Mouse (Mus musculus) mesoderm, embryonic 11.5 days (tissue): ENCODE data around the gene Sema4a.

ENCODE experiments used
- DNase-seq: peaks from one replicate; pipeline ENCODE4 v3.0.0-alpha.2; 2012; ENCODE audit warnings: low read depth, low spot score

Sema4a gene

DNA sequence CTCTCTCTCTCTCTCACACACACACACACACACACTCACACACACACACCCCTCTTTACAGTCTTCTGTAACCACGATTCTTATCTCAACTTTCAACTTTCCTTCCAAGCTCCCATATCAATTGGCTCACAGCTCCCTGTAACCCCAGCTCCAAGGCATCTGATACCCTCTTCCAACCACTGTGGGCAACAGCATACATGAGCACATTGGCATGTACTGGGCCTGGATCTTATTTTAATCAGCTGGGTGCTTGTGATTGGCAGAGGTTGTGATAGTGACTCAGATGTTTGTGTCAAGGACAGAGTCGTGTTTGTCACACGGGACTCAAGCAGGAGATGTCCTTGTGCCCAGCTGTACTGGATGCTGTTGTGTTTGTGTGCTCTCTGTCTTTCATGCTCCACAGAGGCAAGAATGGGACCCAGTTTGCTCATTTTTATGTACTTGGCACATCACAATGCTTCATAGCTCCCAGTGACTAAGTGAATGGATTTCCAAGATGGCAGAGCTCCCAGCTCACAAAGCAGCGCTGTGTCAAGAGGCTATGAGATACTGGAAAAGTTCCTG is 33.6 kb downstream of the Sema4a start:
- DNase-seq = no peak

GRCm38 (mm10) chr3:88425708-88426420 is 35.1 kb downstream of the Sema4a start:
- DNase-seq = no peak

DNA sequence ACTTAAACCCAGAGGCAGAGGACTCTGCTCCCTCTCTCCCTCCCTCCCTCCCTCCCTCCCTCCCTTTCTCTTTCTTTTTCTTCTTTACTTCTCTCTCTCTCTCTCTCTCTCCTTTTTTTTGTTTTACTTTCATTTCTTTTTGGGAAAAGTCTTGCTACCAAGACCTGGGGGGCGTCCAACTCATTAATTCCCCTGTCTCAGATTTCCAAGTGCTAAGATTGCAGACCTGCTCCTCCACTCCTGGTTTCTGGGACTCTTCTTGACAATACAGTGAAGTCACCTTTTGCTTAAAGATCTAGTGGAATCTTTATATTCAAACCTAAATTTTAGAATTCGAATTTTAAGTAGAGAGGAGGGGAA is 35.7 kb downstream of the Sema4a start:
- DNase-seq = no peak

DNA sequence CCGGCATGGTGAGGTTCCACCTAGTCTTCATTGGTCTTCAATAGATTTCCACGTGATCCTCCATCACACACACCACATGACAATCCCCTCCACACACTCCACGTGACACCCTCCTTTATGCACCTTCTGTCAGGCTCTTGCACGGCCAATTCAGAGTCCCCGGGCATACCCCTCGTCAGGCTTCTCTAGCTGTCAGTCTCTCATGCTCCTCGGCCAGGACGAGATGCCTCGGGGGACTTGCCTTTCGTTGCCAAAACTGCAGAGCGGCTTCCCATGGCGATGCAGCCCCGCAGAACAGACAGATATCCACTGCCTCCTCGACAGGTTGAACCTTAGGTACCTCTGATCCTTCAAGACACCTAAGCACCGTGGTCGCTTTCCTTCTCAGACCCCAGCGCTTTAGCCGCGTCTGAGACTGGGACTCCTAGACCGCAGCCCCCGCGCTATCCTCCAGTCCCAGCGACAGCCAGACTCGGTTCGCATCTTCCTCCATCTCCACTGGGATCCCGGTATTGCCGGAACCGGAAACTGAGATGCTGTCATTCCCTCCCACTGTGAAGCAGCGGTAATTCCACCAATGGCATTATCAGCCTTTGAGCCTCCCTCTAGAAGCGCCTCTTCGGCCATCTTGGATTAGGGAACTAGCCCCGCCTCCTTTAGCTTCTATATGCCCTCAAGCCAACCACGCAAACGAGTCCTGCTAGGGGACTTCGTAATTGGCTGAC is 36.2 kb downstream of the Sema4a start, which contains the start of gene Slc25a44:
Slc25a44 (minus strand) TSS at position 535 of the 725 bp plus-strand sequence.
- peak; percentile 98 for DNase-seq

DNA sequence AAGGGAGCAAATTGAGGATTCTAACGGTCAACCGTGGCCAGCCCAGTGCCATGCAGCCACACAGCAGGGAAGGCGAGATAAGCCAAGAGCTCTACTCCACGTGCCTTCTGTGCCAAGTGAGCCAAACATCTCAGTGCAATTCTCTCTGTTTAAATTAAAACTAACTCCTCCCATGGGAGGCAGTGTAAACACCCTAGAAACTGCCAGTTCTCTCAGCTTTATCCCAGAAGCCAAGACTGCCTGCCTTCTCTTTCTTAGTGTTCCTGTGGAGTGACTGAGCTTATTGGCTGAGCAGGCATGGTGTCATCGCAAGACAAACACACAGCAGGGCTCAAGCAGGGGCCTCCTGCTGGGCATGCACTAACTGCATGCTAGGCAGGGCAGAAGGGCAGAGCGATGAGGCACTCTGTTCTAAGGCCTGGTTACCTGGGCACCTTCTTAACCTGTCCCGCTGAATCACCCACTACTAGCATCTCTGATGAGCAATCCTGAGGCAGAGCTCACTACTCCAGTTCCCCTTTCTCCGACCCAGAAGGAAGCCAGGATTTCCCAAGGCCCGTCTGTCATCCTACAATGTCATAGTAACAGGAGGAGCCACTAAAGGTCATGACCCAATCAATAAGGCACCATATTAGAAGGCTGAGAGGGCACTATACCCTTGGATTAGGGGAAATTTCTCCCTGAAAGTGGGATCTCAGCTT is 38.8 kb downstream of the Sema4a start:
- no peak for DNase-seq

DNA sequence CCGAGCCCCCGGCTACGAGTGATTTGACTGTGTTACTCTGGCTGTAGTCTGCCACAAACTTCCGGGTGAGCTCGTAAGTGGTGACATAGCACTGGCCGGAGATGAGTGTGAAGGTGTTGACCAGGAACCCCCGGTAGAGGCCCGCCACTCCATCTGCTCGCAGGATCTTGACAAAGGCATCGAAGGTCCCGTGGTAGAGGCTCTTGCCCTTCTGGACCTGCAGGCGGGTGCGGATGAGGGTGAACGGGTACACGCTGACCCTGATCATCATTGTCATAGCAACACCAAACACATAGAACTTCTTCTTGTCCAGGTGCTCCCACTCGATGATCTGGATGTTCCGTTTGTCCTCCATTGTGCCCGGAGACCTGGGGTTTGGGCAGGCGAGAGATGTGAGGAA is 40.2 kb downstream of the Sema4a start:
- DNase-seq = no peak

- no peak for DNase-seq
These were observed 43.0 kb downstream of the Sema4a start for GRCm38 (mm10) chr3:88418016-88418415.

- no peak for DNase-seq
These were observed 45.3 kb downstream of the Sema4a start for GRCm38 (mm10) chr3:88415668-88416067.

DNA sequence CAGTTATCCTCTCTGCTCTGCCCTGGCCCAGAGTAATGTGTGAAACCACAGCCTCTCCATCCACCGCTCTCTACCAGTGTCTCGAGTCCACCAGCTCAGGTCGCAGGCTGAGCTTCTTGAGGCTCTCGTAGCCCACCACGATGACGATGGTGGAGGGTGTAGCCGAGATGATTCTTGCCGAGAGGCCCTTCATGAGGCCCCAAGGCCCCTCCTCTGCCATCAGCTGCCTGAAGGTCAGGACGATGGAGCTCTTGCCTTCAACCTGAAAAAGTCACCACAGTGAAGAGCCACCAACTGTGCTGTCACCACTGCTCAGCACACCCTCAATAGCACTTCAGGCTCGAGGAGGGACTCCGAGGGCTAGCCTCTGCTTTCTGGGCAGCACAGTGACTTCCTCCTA is 48.3 kb downstream of the Sema4a start:
- no peak for DNase-seq

DNA sequence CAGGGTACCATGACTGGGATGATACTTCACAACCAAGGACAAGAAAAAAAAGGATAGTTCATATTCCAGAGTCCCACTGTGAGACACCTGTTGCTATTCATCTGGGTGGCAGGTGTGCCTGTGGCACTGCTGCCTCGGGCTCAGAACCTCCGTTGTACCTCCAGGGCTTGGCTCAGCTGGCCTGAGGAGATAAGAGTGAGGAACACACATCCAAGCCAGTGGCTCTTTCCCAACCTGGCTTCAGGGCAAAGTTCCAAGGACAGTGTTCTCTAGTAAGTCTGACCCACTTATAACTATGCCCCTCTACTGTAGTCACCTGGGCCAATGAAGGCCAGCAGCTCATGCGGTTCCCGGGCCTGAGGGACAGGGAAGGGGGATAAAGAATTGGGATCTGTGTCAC is 49.3 kb downstream of the Sema4a start:
- no peak for DNase-seq

DNA sequence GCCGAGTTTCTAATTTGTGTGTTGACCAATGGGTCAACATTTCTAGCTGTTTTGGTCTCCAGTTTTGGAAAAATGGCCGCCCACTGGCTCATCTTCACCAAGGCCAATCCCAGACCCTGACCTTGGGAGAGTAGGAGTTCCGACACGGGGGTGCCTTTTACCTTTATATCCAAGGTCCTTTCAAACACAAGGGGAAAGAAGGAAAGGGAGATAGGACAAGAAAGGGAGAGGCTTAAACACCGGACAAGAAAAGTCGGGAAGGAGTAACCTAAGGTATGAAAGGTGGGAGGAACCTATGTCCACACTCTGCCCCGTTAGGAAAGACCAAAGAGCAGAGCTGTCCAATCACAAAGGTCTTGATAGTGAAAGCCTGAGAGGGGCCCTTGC is 50.3 kb downstream of the Sema4a start:
- DNase-seq = no peak

GRCm38 (mm10) chr3:88409741-88410644 is 51.0 kb downstream of the Sema4a start, which contains the start of gene Pmf1:
Pmf1 (minus strand) TSS chr3:88410331.
- DNase-seq = peak; percentile 94

- no peak for DNase-seq
These were observed 52.0 kb downstream of the Sema4a start for GRCm38 (mm10) chr3:88408953-88409352.

DNA sequence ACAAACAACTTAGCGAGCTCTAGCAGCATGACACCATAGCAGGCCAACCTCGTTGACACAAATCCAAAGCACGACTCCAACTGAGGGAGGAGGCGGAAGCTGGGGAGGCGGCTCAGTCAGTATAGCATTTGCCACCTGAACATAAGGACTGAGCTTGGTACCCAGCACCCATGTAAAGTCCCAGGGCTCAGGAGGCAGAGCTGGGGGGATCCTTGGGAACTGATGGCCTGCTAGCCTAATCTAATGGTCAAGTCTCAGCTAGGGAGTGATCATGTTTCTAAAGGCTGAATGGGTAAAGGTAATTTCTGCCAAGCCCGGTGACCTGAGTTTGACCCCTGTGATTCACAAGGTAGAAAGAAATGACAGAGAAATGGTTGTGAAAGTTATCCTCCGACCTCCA is 53.5 kb downstream of the Sema4a start:
- DNase-seq = no peak

DNA sequence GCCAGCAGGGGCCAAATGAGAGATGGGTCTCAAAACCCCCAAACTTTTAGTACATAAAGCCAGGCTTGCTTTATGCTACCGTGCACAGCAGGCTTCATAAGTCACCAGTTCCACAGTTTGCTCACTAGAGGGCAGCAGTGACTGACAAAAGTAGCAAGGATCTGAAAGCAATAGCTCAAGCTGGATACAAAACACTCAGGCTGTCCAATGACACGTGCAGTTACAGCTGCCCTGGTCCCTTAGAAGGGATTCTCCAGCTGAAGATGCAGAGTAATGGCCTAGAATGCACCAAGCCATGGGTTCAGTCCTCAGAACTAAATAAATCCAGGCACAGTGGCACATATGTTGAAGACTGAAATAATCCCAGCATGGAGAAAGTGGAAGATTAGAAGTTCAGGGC is 53.9 kb downstream of the Sema4a start:
- DNase-seq = peak; percentile 92

DNA sequence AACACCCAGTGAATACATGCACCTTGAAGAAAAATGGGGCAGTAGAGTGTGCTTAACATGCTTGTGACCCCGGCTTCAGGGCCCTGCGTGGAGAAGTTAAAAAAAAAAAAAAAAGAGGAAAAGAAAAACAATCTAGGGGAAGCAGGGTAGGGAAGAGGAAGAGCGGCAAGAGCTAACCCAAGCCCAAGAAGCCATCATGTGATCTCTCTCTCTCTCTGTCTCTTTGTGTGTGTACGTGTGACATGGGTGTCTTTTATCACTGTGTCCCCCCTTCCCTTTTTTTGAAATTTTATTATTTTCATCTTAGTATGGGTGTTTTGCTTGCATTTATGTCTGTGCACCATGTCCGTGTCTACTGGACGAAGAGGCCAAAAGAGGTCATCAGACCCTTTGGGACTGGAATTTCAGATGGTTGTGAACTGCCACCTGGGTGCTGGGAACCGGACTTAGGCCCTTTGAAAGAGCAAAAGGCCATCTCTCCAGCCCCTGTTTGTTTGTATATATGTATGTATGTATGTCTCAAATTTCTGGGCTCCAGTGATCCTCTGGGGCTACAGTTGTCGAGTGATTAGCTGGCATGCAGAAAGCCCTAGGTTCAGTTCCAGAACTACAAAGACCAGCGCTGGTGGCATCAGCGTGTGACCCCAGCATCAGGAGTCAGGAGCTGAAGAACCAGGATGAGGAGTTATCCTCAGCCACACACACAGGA is 57.3 kb downstream of the Sema4a start:
- no peak for DNase-seq

DNA sequence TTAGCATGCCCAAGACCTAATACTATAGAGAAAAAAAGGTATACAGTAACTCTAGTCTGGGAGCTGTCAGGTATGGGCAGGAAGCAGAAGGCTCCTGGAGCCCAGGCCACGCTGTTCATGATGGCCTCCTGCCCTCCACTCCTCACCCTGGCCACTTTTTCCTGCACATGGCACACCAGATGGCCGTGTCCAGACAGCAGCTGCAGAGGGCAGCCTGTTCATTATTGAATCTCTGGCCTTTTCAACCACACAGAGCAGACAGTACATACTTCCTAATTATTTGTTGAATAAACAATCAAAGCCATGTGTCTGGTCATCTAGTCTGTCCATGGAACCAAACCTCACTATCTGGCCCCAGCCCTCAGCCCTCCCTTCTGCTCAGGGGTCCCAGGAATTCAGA is 62.3 kb downstream of the Sema4a start:
- no peak for DNase-seq

DNA sequence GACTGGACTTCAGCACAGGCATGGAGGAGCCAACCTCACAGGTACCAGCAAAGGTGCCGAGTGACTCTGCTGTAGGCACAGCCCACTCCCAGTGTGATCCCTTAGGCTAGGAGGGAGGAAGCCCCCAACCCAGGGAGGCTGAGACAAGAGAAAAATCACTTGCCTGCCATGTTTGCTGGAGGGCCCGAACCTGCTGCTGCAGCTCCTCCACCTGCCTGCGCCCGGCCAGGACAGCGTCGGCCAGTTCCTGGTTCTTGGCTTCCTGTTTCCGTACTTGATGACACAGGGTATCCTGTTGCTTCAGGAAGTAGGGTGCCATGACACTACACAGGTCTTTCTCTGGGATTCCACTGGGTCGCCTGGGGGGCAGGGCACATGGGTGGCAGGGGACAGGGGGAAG is 65.2 kb downstream of the Sema4a start:
- no peak for DNase-seq

GRCm38 (mm10) chr3:88395288-88395687 is 65.7 kb downstream of the Sema4a start:
- DNase-seq = no peak

DNA sequence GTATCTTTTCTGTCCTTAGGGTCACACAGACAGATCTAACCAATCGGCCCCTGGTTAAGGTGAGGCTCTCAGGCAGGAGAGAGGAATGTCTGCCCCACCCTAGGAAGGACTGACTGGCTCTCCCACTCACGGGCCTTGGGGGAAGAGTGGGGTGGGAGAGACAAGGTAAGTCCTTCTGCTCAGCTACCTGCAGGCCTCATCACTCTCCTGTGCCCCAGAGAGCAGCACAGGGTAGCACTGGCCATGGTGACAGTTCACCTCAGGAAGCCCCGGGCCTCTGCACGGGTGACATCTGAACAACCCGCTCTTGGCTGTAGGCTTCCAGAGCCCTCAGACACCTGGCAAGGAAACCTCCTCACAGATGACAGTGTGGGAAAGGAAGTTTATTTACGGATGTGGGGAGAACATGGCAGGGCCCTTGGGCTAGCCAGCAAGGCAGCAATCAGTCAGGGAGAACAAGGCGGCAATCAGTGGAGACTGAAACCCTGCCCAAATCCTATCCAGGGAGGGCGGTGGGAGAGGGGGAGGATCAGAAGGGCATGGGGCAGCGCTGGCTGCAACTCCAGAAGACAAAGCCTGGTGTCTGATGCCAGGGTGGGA is 67.1 kb downstream of the Sema4a start:
- DNase-seq = no peak
